Mouse (Mus musculus) mesoderm, embryonic 11.5 days (tissue): ENCODE results near the gene Gm17467.
"Not testable (repeated sequence)": the region's sequence is repeated elsewhere in the genome, so short reads cannot be mapped to it uniquely, and the experiment has no call there.

ENCODE experiments used
- DNase-seq: peaks from one replicate; pipeline ENCODE4 v3.0.0-alpha.2; 2012; ENCODE audit warnings: low read depth, low spot score

Gene Gm17467

DNA sequence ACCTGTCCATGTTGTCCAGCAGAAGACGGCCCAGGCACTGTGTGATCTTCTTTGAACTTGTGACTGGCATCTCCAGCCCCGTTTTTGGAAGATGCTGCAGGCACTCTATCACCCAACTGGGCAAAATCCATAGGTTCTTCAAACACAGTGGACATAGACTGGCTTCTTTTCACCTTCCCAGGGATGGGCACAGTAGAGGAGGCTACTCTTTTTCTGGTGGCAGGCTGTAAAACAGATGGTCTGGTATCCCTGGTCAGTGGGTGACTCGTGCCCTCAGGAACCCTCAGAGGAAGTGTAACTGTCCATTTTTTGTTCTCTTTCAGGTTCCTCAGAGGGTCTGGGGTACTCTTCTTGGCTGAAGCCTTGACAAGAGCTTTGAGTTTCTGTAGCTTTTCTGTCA is at the start of gene Gm17467:
TSS of gene Gm17467 (minus strand) at position 101 of the 400 bp plus-strand sequence.
- not testable (repeated sequence) for DNase-seq
